Mouse (Mus musculus): ENCODE data around the gene Xylt2.

The Xylt2 gene

GRCm38 (mm10) chr11:94614603-94615002, 62.7 kb downstream of the Xylt2 start:
- no peak for DNase-seq (ENCODE audit: low spot score in 2 of 2)
